Mouse (Mus musculus): ENCODE measurements around the gene Hivep3. TPM values are rescaled to one million over a fixed set of nuclear protein-coding genes. Genes with fewer than 3 reads are reported as not detected.

Hivep3 gene
- total and polyA plus RNA-seq, 2 experiments, result 0.95 to 1.5 TPM

DNA sequence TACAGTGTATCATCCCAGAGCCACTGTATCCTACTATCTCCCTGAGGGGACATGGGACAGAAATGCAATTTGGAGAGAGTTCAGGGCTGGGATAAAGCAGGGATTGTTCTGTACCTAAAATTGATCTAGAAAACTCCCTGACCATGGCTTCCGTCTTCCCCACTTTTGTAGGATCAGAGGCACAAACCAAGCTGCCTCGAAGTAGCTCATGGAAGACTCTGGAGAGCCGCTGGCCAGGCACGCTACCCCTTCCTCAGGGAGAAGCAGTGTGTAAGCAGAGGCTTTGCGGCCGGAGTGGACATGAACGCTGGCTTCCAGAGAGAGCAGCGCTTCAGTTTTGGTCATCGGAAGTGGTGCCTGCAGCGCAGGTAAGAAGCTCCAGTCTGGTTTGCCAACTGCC lies 331.1 kb downstream of the Hivep3 start, which contains the start of gene AL607142.1:
AL607142.1 (plus strand) TSS at position 301 of the 400 bp plus-strand sequence.
- Histone ChIP-seq H3K36me3 (ENCODE audit: control insufficient read depth, insufficient read depth, low read length) (no peaks in the 10 kb centered on the region), H3K79me2 (ENCODE audit: control insufficient read depth, insufficient read depth, low read length) (no peaks in the 10 kb centered on the region), H3K4me3 (ENCODE audit: insufficient read depth, low read depth, low read length) (no peak within 1 kb of the TSS), H3K4me1 (ENCODE audit: control insufficient read depth, insufficient read depth, low read length) (peaks cover 14% of the 10 kb centered on the region), H3K27me3 (ENCODE audit: control insufficient read depth, insufficient read depth, low read length) (no peaks in the 10 kb centered on the region), H3K9ac (ENCODE audit: low read depth, low read length) (no peak within 1 kb of the TSS), H3K27ac (replicated peaks; ENCODE audit: insufficient read depth, low read depth, low read length) (no peak within 1 kb of the TSS)
- no peak for DNase-seq (ENCODE audit: extremely low read depth, low read depth, low spot score)
- WGBS, result 93% methylated on average over 10 of the region's 10 CpGs
- no peak for TF ChIP-seq POLR2A (IDR thresholded peaks at IDR 0.05; ENCODE audit: extremely low read depth, insufficient read depth, low read length)
- TF ChIP-seq CTCF (IDR thresholded peaks at IDR 0.05; ENCODE audit: low read depth, low read length), result no peak

DNA sequence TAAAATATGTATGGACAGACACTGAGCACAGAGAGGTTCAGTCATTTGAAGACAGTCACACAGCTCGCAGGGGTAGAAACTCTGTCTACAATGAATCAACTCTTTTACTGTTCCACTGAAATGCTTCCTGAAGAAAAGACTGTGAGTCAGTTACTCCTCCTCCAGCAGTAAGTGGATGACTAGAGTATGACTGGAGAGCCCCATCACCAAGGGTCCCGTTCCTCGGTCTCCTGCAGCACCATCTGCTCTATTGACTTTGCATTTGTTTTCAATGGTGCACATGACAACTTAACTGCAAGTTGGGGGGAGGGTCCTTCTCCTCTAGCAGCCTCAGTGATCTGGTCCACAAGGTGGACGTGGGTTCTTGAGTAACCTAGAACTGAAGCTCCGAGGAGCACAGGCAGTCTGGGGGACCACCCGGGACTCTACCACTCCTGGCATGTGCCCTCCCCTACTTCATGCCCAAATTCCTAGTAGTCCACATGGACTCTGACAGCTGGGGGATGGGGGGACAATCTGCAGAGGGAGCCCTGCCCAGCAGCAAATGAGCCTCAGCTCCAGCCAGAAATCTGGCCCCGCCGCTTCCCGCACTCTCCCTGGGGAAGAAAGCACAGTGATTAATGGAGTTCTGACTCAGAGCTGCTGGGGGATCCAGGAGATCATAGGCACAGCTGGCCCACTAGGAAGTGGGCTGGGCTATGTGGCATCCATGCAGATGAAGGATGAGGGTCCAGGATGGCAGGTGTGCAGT lies 333.4 kb downstream of the Hivep3 start:
- TF ChIP-seq POLR2A (IDR thresholded peaks at IDR 0.05; ENCODE audit: extremely low read depth, insufficient read depth, low read length), result no peak
- TF ChIP-seq CTCF (IDR thresholded peaks at IDR 0.05; ENCODE audit: low read depth, low read length), result no peak
- no peaks in the 10 kb centered on the region for H3K36me3 ChIP-seq (ENCODE audit: control insufficient read depth, insufficient read depth, low read length)
- H3K79me2 ChIP-seq (ENCODE audit: control insufficient read depth, insufficient read depth, low read length), result no peaks in the 10 kb centered on the region
- no peak overlapping the region for H3K27ac ChIP-seq (replicated peaks; ENCODE audit: insufficient read depth, low read depth, low read length)
- no peak overlapping the region for H3K9ac ChIP-seq (ENCODE audit: low read depth, low read length)
- no peaks in the 10 kb centered on the region for H3K27me3 ChIP-seq (ENCODE audit: control insufficient read depth, insufficient read depth, low read length)
- no peak for DNase-seq (ENCODE audit: extremely low read depth, low read depth, low spot score)
- 53% methylated on average over 9 of the region's 9 CpGs for WGBS
- H3K4me1 ChIP-seq (ENCODE audit: control insufficient read depth, insufficient read depth, low read length), result peaks cover 28% of the 10 kb centered on the region
- H3K4me3 ChIP-seq (ENCODE audit: insufficient read depth, low read depth, low read length), result no peak overlapping the region

DNA sequence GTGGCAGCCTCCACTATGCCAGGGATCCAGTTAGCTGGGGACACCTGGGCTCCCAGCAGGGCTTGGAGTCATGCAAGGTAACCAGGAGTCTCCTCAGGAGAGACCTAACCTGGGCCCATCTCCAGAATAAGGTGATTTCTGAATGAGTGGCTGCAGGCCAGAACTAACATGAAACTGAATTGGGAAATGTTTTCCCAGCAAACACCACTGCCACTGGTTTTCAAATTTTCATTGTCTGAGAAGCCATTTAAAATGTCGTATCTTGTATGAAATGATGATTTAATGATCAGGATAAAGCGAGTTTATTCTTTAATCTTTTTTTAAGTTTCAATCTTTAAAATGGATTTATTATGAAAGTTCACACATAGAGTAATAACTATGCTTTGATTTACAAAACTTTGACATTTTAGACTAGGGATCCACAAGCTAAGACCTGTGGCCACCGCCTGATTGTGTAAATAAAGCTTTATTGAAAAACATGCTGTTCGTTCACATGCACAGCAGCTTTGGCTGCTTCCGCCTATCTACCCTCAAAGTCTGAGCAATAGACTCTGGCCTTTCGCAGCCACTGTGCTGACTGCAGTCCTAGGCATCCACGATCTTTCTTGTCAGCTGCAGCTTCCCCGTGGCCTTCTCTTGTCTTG lies 334.1 kb downstream of the Hivep3 start:
- peak; percentile 91 for DNase-seq (ENCODE audit: extremely low read depth, low read depth, low spot score)
- Histone ChIP-seq H3K4me1 (ENCODE audit: control insufficient read depth, insufficient read depth, low read length) (peaks cover 32% of the 10 kb centered on the region), H3K27me3 (ENCODE audit: control insufficient read depth, insufficient read depth, low read length) (no peaks in the 10 kb centered on the region), H3K36me3 (ENCODE audit: control insufficient read depth, insufficient read depth, low read length) (no peaks in the 10 kb centered on the region), H3K27ac (replicated peaks; ENCODE audit: insufficient read depth, low read depth, low read length) (no peak overlapping the region), H3K9ac (ENCODE audit: low read depth, low read length) (no peak overlapping the region), H3K79me2 (ENCODE audit: control insufficient read depth, insufficient read depth, low read length) (no peaks in the 10 kb centered on the region), H3K4me3 (ENCODE audit: insufficient read depth, low read depth, low read length) (no peak overlapping the region)
- TF ChIP-seq POLR2A (IDR thresholded peaks at IDR 0.05; ENCODE audit: extremely low read depth, insufficient read depth, low read length) (no peak), CTCF (IDR thresholded peaks at IDR 0.05; ENCODE audit: low read depth, low read length) (no peak)
- WGBS, result 31% methylated on average over 8 of the region's 8 CpGs

DNA sequence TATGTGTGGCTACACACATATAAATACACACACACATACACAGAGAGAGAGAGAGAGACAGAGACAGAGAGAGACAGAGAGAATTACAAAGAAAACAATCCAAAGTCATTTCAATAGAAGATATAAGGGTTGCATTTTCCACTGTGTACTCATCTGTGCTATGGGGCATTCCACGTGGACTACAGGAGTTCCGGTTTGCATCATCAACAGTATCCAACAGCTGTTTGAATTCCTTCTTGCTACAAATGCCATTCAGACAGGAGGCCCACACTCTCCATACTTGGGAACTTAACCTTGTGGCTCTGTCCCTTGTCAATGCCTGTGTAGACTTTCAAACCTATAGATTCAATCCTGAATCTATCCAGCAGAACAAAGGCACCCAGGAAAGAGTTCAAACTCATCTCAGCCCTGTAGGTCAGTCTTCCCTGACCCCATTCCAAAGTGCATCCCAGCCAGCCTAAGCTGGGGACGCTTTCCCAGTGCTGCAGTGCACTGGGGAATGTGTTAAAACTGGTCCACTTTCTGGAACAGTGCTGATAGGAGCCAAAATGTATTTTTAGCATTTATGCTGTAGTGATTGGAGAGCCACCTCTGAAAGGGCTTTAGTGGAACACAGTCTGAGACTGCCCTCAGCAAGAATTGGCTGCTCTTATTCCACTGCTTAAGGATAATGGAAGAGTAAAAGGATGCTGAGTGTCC lies 335.4 kb downstream of the Hivep3 start:
- 19% methylated on average over 3 of the region's 3 CpGs for WGBS
- no peaks in the 10 kb centered on the region for H3K79me2 ChIP-seq (ENCODE audit: control insufficient read depth, insufficient read depth, low read length)
- H3K9ac ChIP-seq (ENCODE audit: low read depth, low read length), result no peak overlapping the region
- H3K36me3 ChIP-seq (ENCODE audit: control insufficient read depth, insufficient read depth, low read length), result no peaks in the 10 kb centered on the region
- no peak overlapping the region for H3K27ac ChIP-seq (replicated peaks; ENCODE audit: insufficient read depth, low read depth, low read length)
- no peak overlapping the region for H3K4me3 ChIP-seq (ENCODE audit: insufficient read depth, low read depth, low read length)
- TF ChIP-seq CTCF (IDR thresholded peaks at IDR 0.05; ENCODE audit: low read depth, low read length) (no peak), POLR2A (IDR thresholded peaks at IDR 0.05; ENCODE audit: extremely low read depth, insufficient read depth, low read length) (no peak)
- no peaks in the 10 kb centered on the region for H3K27me3 ChIP-seq (ENCODE audit: control insufficient read depth, insufficient read depth, low read length)
- peaks cover 34% of the 10 kb centered on the region for H3K4me1 ChIP-seq (ENCODE audit: control insufficient read depth, insufficient read depth, low read length)
- peak; percentile 77 for DNase-seq (ENCODE audit: extremely low read depth, low read depth, low spot score)

DNA sequence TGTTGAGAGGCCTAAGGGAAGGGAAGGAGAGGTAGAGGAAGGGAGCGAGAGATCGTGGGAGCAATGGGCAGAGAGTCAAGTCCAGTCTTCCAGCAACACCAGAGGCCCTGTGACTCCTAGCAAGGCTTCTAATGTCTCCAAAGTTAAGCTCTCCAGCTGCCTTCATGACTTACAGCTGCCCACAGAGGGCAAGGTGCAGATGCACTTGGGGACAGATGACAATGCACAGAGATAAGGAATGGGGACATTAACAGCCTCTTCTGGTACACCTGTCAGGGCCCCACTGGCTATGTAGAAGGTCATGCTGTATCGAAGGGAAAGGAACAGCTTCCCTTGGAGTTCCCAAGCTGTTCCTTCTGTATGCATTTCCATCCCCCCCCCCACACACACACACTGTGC lies 336.0 kb downstream of the Hivep3 start:
- Histone ChIP-seq H3K4me3 (ENCODE audit: insufficient read depth, low read depth, low read length) (no peak overlapping the region), H3K36me3 (ENCODE audit: control insufficient read depth, insufficient read depth, low read length) (no peaks in the 10 kb centered on the region), H3K9ac (ENCODE audit: low read depth, low read length) (no peak overlapping the region), H3K27ac (replicated peaks; ENCODE audit: insufficient read depth, low read depth, low read length) (no peak overlapping the region), H3K27me3 (ENCODE audit: control insufficient read depth, insufficient read depth, low read length) (no peaks in the 10 kb centered on the region), H3K79me2 (ENCODE audit: control insufficient read depth, insufficient read depth, low read length) (no peaks in the 10 kb centered on the region), H3K4me1 (ENCODE audit: control insufficient read depth, insufficient read depth, low read length) (peaks cover 37% of the 10 kb centered on the region)
- DNase-seq (ENCODE audit: extremely low read depth, low read depth, low spot score), result peak; percentile 21
- WGBS, result 48% methylated on average over 3 of the region's 3 CpGs
- TF ChIP-seq CTCF (IDR thresholded peaks at IDR 0.05; ENCODE audit: low read depth, low read length), result no peak
- no peak for TF ChIP-seq POLR2A (IDR thresholded peaks at IDR 0.05; ENCODE audit: extremely low read depth, insufficient read depth, low read length)
